8 mouse cellular contexts compared by ENCODE assay signal in the genomic region with DNA sequence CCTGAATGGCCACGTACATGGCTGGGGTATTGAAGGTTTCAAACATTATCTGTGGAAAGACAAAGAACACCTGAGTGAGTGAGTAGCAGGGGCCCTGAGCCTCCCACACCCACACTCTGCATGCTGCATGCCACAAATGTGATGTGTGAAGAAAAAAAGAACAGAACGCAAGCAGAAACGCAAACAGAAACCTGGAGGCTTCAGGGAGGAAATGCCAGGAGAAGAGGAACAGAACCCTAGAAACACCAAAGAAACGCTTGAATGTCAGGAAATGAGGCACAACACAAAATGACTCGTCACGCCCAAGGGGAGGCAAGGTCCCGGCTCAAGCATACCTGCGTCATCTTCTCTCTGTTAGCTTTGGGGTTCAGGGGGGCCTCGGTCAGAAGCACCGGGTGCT. TPM values are rescaled to one million over a fixed set of nuclear protein-coding genes. Genes with fewer than 3 reads are reported as not detected.
DNase-seq lines count a peak whose midpoint lies in the region; ATAC-seq lines count a peak whose summit lies in the region.

No protein-coding gene starts in this region.

- intact Hi-C loops in left cerebral cortex, postnatal 14 days (cut with DNase I): no loop called here
- intact Hi-C loops in left cerebral cortex, postnatal 25 days (cut with DNase I): no loop called here

- ATAC-seq in forebrain, embryonic 12.5 days (ENCODE audit: low FRiP score): no peak

- H3K4me3 ChIP-seq in forebrain, embryonic 12.5 days (replicated peaks): peak overlapping the region; percentile 100

- peak overlapping the region; percentile 100 for H3K9ac ChIP-seq in forebrain, embryonic 12.5 days

- H3K36me3 ChIP-seq in forebrain, embryonic 12.5 days (replicated peaks): peaks cover 22% of the 10 kb centered on the region

- H3K27me3 ChIP-seq in forebrain, embryonic 12.5 days: no peaks in the 10 kb centered on the region

- H3K4me1 ChIP-seq in forebrain, embryonic 12.5 days: peaks cover 39% of the 10 kb centered on the region

- DNase-seq in left cerebral cortex, postnatal 14 days (ENCODE audit: low spot score in 2 of 2): peak; percentile 7 to 8
- no peak for DNase-seq in left cerebral cortex, postnatal 25 days (ENCODE audit: low spot score in 2 of 2)
- DNase-seq in MN1 (ENCODE audit: low spot score): peak; percentile 41
- DNase-seq in induced T-regulatory cell, adult 2 months (ENCODE audit: low read depth): peak; percentile 76
- DNase-seq in lung, postnatal 4 days: peak; percentile 26 to 44
- DNase-seq in thymus, postnatal 36 days: peak; percentile 41 to 55
- no peak for DNase-seq in layer of hippocampus, postnatal 14 days (ENCODE audit: low spot score in 2 of 2)

- no peaks in the 10 kb centered on the region for H3K9me3 ChIP-seq in forebrain, embryonic 12.5 days

- 11% methylated on average over 10 of the region's 10 CpGs for WGBS in forebrain, embryonic 12.5 days

- H3K4me2 ChIP-seq in forebrain, embryonic 12.5 days: peak overlapping the region; percentile 80

- peak overlapping the region; percentile 99 for H3K27ac ChIP-seq in forebrain, embryonic 12.5 days

RNA-seq across cellular contexts. Expression of a gene that starts 1.0 kb away (rescaled TPM):
- total RNA-seq in left cerebral cortex, postnatal 14 days (2021): 1,000 to 10,000 TPM; 1,748 to 1,778 TPM
- 1,000 to 10,000 TPM; 1,262 to 1,272 TPM for total RNA-seq in left cerebral cortex, postnatal 25 days (2021)
- 2,923 and 2,975 TPM in 2 replicates for polyA plus RNA-seq in forebrain, embryonic 12.5 days (2016; fragmentation: Nextera tagmentation; extraction: Ambion mirVana)
- total RNA-seq in layer of hippocampus, postnatal 14 days (2021): 1,000 to 10,000 TPM; 1,835 to 1,925 TPM

RNA-seq across cellular contexts. Expression of a gene that starts 14.0 kb away (rescaled TPM):
- under 1 TPM in 1 of 2 experiments, not detected in 1; 0.80 TPM for total RNA-seq in left cerebral cortex, postnatal 14 days (2021)
- total RNA-seq in left cerebral cortex, postnatal 25 days (2021): under 1 TPM in 1 of 2 experiments, not detected in 1; 0.21 TPM
- 0.82 and 0.91 TPM in 2 replicates for polyA plus RNA-seq in forebrain, embryonic 12.5 days (2016; fragmentation: Nextera tagmentation; extraction: Ambion mirVana)
- under 1 TPM; 0.48 to 0.67 TPM for total RNA-seq in layer of hippocampus, postnatal 14 days (2021)

RNA-seq across cellular contexts. Expression of a gene that starts 31.3 kb away (rescaled TPM):
- total RNA-seq in left cerebral cortex, postnatal 14 days (2021): 10 to 100 TPM; 30.4 to 35.9 TPM
- 10 to 100 TPM; 15.3 to 16.3 TPM for total RNA-seq in left cerebral cortex, postnatal 25 days (2021)
- 47.3 and 47.4 TPM in 2 replicates for polyA plus RNA-seq in forebrain, embryonic 12.5 days (2016; fragmentation: Nextera tagmentation; extraction: Ambion mirVana)
- total RNA-seq in layer of hippocampus, postnatal 14 days (2021): 10 to 100 TPM; 31.9 to 38.1 TPM

Comparison
In these comparisons a context has a peak if more than half of its experiments do, and no peak if none do; other contexts are left out.
1. DNase-seq: peak in left cerebral cortex, postnatal 14 days (2 of 2), MN1 (single experiment), induced T-regulatory cell, adult 2 months (single experiment), lung, postnatal 4 days (2 of 2) and thymus, postnatal 36 days (2 of 2); none in left cerebral cortex, postnatal 25 days (0 of 2) and layer of hippocampus, postnatal 14 days (0 of 2).